Mouse (Mus musculus) cerebellum, postnatal 14 days (tissue): ENCODE results near the gene Coq9.

Experiments used
- DNase-seq, 2 experiments: peaks; one replicate each; pipeline ENCODE4 v3.0.0; 2021; ENCODE audit warnings: mixed read lengths in 2 of 2

The Coq9 gene

GRCm38 (mm10) chr8:94870474-94871107 lies 32.5 kb downstream of the Coq9 start:
- peak; percentile 68 to 80 for DNase-seq

- peak; percentile 77 to 80 for DNase-seq
Measured at GRCm38 (mm10) chr8:94871108-94871894, 33.2 kb downstream of the Coq9 start.

GRCm38 (mm10) chr8:94872156-94872555 lies 34.0 kb downstream of the Coq9 start:
- peak in 1 of 2 experiments; percentile 39 for DNase-seq

- no peak for DNase-seq
Measured at GRCm38 (mm10) chr8:94872576-94872975, 34.5 kb downstream of the Coq9 start.

- peak; percentile 75 to 83 for DNase-seq
Measured at GRCm38 (mm10) chr8:94874358-94874757, 36.2 kb downstream of the Coq9 start.

- peak; percentile 35 to 48 for DNase-seq
Measured at GRCm38 (mm10) chr8:94875096-94875870, 37.2 kb downstream of the Coq9 start.

- DNase-seq: no peak
Measured at GRCm38 (mm10) chr8:94875871-94876150, 37.7 kb downstream of the Coq9 start.

GRCm38 (mm10) chr8:94876197-94876730 lies 38.1 kb downstream of the Coq9 start, which contains the start of gene Dok4:
Dok4 (minus strand) TSS chr8:94876330.
- DNase-seq: peak; percentile 84 to 85

- no peak for DNase-seq
Measured at GRCm38 (mm10) chr8:94876820-94877219, 38.7 kb downstream of the Coq9 start.

- DNase-seq: no peak
Measured at GRCm38 (mm10) chr8:94880742-94881141, 42.6 kb downstream of the Coq9 start.

- DNase-seq: no peak
Measured at GRCm38 (mm10) chr8:94888383-94889036, 50.4 kb downstream of the Coq9 start.

GRCm38 (mm10) chr8:94892917-94893316 lies 54.8 kb downstream of the Coq9 start:
- no peak for DNase-seq

- no peak for DNase-seq
Measured at GRCm38 (mm10) chr8:94899262-94899661, 61.1 kb downstream of the Coq9 start.

- no peak for DNase-seq
Measured at GRCm38 (mm10) chr8:94900617-94901016, 62.5 kb downstream of the Coq9 start.

- no peak for DNase-seq
Measured at GRCm38 (mm10) chr8:94901031-94901430, 62.9 kb downstream of the Coq9 start.

- DNase-seq: no peak
Measured at GRCm38 (mm10) chr8:94903709-94904108, 65.6 kb downstream of the Coq9 start.
